Mouse (Mus musculus): ENCODE measurements around the gene Phldb1. TPM values are rescaled to one million over a fixed set of nuclear protein-coding genes. Genes with fewer than 3 reads are reported as not detected.

The Phldb1 gene
- total RNA-seq, 2 experiments from 2014 or later = 29.3 to 32.1 TPM

DNA sequence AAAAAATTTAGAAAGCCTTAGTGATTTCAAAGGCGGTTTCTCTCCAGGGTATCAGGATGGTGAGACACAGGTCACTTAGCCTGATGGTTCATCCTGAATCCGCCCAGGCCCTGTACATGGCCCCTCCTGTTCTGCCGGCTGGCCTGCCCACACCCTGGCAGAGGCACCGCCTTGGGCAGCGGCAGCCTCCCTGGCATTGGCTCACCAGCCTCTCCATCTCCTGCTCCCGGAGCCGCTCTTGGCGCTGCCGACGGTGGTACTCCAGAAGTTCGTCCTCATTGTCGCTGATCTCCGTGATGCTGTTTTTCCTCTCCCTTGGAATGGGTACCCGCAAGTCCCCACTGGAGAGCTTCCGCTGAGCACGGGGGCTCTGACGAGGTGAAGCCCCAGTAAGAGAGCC, 19.9 kb downstream of the Phldb1 start:
- TF ChIP-seq CTCF (IDR thresholded peaks at IDR 0.05) = no peak
- no peak overlapping the region for H3K27ac ChIP-seq
- intact Hi-C loops (cut with DNase I) = no loop called here
- DNase-seq = peak; percentile 45
- no peak overlapping the region for H3K4me3 ChIP-seq

DNA sequence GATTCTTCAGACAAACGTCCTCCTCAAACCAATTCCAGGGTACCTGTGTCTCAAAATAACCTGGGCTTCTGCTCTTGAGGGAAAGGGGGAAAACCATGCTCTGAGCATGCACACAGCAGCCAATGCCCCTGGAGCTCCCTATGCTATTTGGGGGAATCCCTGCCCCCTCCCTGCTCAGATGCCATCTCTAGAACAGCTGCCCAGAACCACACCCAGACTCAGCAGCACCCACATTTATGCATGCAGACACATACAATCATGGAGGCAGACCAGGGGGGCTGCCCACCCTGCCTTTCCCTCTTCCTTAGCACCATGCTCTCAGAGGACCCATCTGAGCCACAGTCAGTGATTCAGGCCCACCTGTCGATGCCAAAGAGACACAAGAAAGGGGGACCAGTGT, 21.4 kb downstream of the Phldb1 start:
- intact Hi-C loops (cut with DNase I) = no loop called here
- Histone ChIP-seq H3K4me3 (no peak overlapping the region), H3K27ac (no peak overlapping the region)
- no peak for TF ChIP-seq CTCF (IDR thresholded peaks at IDR 0.05)
- no peak for DNase-seq

DNA sequence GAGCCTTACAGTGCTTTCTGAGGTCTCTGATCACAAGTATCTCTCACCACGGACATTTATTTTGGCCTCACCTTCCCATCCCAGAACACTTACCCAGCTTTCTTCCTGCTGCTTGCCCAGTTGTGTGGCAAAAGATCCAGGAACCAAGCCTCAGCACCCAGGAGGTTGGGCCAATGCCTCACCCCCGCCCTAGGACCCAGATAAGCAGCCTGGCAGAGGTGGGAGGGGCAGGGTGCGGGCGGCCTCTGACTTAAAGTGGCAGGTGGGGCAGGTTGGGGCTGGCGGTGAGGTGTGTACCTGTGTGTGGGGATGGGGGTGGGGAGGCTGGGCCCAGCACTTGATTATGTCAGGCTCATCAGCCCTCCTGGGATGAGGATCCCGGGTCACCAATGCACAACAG, 21.9 kb downstream of the Phldb1 start:
- no peak overlapping the region for H3K4me3 ChIP-seq
- TF ChIP-seq CTCF (IDR thresholded peaks at IDR 0.05) = no peak
- DNase-seq = no peak
- H3K27ac ChIP-seq = no peak overlapping the region
- intact Hi-C loops (cut with DNase I) = no loop called here

DNA sequence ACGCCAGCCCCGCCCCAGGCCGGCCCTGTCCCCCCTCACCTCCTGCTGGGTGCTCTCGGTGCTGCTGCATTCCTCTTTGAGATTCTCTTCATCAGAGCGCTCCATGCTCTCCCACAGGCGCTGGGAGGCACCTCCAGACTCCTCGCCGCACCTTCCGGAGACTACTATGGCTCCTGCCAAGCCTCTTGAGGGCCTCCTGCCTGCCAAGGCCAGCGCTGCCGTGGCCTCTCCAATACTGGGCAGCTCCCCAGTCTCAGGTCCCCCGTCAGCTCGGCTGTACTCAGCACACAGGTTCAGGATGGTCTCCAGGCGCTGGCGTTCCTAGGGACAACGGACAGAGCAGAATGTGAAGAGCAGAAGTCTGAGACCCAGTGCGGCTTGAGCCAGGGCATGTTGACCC, 23.4 kb downstream of the Phldb1 start:
- Histone ChIP-seq H3K27ac (peak overlapping the region; percentile 21; the same call in 1 of the 2 replicates), H3K4me3 (no peak overlapping the region)
- intact Hi-C loops (cut with DNase I) = no loop called here
- DNase-seq = peak; percentile 42
- no peak for TF ChIP-seq CTCF (IDR thresholded peaks at IDR 0.05)

DNA sequence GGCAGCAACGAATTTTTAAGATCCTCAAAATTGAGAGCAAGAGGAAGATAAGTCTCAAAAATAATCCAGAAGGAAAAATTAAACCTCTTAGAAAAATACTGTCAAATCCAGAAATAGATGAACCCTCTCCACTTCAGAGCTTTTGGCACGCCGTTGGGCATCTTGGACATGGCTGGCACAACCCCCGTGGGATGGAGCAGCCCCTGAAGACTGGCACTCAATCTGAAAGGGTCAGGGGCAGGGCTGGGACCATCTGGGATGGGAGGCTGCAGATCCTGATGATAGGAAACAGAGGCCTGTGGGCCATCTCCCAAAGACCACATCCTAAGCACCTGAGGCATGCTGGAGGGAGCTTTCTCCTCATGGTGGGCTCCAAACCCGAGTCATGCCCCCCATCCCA, 24.8 kb downstream of the Phldb1 start:
- intact Hi-C loops (cut with DNase I) = no loop called here
- no peak for TF ChIP-seq CTCF (IDR thresholded peaks at IDR 0.05)

DNA sequence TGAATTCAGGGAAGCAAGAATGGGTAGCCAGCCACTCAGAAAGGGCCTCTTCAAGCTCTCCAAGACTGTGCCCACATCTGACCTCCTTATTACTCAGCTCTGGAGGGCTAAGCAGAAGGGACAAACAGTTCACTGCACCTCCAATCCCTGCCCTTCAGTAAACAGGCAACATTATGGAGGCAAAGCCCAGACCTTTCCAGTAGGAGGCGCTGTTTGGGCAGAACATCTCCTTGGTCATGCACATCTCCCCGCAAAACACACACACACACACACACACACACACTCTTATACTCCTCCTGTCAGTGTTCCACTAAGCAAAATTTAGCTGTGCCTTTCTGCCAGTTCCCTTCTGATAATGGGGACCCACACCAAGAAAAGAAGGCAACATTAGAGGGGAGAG, 25.4 kb downstream of the Phldb1 start:
- Histone ChIP-seq H3K4me3 (no peak overlapping the region), H3K27ac (peak overlapping the region; percentile 73)
- peak; percentile 52 for TF ChIP-seq CTCF (IDR thresholded peaks at IDR 0.05)
- intact Hi-C loops (cut with DNase I) = no loop called here
- peak; percentile 60 for DNase-seq

More for the DNA sequence above, 24.8 kb downstream of the Phldb1 start:
- H3K27ac ChIP-seq = 0 out of 2 replicates have a peak overlapping the region, but pooled peaks have one; percentile 5
- no peak overlapping the region for H3K4me3 ChIP-seq
- DNase-seq = no peak

DNA sequence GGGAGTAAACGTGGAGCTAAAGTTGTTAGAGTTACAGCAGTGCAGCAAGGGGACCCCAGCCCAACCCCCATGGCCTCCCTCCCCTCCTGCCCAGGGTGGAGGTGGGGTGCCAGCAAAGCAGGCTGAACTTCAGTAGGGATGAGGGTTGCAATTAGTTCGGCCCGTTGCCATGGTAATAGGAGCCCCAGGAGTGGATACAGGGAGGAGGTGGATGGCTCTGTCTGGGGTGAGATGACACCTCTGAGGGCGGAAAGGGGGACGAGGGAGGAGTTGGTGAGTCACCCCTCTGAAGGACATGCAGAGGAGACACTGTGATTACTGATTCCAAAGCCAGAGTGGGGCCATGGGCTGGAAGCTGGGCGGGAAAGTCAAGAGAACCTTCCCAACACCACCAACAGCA, 26.1 kb downstream of the Phldb1 start:
- intact Hi-C loops (cut with DNase I) = no loop called here
- peak; percentile 59 for DNase-seq
- Histone ChIP-seq H3K27ac (peak overlapping the region; percentile 73), H3K4me3 (peak overlapping the region; percentile 69)
- no peak for TF ChIP-seq CTCF (IDR thresholded peaks at IDR 0.05)

DNA sequence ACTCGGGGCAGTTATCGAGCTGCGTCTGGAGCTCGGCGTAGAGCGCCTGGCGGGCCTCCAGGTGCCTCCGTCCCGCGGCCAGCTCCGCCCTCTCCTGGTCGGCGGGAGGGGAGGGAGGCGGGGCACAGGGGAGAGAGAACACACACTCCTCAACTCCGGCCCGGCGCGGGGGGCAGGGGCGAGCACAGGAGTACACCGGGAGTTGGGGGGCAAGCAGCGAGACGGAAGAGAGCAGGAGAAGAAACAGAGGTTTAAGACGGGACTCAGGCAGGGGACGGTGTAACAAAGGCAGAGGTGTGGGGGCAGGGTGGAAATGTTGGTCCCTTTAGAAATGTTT, 26.6 kb downstream of the Phldb1 start:
- peak; percentile 50 for TF ChIP-seq CTCF (IDR thresholded peaks at IDR 0.05)
- peak overlapping the region; percentile 69 for H3K4me3 ChIP-seq
- peak overlapping the region; percentile 73 for H3K27ac ChIP-seq
- intact Hi-C loops (cut with DNase I) = no loop called here
- peak; percentile 92 for DNase-seq

DNA sequence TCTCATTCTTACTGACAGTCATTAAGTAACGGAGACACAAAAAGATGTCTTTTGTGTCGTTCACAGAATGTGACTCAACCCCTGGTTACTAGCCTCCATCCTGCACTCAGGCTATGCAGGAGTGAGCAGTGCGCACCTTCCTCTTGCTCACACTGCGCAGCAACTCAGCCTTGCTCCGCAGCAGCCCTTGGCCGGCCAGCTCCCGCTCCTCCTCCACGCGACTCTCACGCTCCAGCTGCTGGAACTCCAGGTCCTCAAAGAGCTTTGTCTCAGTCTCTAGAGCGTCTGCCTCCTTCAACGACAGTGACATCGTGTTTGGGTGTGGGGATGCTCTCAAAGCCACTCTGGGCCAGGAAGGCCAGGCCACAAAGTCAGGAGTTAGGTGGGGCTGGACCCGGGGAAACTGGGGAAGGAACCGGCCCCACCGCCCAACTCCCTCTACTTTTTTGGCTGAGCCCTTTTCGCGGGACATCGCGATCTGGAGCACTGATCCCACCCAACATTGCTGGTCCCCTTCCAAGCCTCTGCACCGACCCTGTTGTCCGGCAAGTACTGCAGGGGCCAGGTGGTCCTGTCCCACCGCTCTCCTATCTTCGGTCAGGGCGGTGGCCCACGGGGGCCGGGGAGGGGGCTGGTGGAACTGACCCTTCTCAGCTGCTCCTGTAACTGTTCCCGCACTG, 27.1 kb downstream of the Phldb1 start:
- DNase-seq = no peak
- intact Hi-C loops (cut with DNase I) = no loop called here
- no peak for TF ChIP-seq CTCF (IDR thresholded peaks at IDR 0.05)
- H3K27ac ChIP-seq = peak overlapping the region; percentile 73
- peak overlapping the region; percentile 69 for H3K4me3 ChIP-seq

DNA sequence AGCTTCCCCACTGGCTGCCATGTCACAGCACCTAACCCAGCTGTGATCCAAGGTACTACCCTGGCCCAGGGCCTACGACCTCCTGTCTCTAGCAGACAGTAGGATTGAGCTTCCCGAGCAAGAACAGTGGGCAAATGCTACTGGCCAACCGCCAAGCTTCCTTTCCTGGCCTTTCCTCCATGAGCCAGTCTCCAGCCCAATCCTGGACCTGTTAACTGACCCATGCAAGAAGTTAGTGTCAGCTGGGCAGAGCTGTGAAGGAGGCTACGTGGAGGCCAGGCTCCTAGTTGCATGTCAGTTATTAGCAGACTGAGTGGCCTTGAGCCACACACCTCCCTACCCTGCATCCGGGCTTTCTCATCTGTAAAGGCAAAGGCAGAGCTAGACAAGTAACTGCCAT, 35.3 kb downstream of the Phldb1 start:
- intact Hi-C loops (cut with DNase I) = no loop called here

DNA sequence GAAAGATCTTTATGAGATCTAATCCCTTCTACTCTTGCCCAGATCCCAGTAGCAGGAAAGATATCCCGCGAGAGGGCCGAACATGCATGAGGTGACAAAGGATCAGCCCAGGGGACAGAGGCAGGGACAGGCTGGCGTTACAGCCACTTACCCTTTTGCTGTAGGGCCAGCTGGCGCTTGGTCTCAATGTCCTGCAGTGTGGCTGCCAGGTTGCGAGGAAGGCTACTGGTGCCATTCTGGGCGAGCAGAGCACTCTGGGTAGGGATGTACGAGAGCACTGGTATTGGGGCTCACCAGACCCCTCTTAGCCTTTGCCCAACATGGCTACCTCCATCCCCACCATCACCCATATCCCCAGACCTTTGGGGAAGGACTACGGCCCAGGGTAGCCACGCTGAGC, 35.8 kb downstream of the Phldb1 start:
- Histone ChIP-seq H3K4me3 (no peak overlapping the region), H3K27ac (no peak overlapping the region)
- TF ChIP-seq CTCF (IDR thresholded peaks at IDR 0.05) = no peak
- intact Hi-C loops (cut with DNase I) = no loop called here
- DNase-seq = no peak

More for the DNA sequence above, 35.3 kb downstream of the Phldb1 start:
- Histone ChIP-seq H3K27ac (no peak overlapping the region), H3K4me3 (no peak overlapping the region)
- TF ChIP-seq CTCF (IDR thresholded peaks at IDR 0.05) = no peak
- no peak for DNase-seq

DNA sequence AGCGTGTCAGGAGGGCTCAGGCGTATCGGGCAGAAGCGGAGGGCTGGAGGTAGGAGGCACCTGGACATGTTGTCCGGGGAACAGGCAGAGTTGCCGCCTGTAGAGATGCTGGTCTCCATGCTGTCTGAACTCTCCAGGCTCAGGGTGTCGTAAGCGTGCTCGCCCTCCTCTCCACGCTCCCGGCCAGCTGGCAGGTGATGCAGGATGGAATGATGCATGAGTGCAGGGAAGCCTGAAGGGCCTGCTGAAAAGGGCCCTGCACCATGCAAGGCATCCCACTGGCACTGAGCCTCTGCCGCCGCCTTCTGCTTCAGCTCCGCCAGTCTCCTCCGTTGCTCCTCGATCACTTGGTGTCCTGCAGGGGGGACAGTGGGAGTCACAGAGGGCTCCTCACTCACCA, 37.1 kb downstream of the Phldb1 start:
- TF ChIP-seq CTCF (IDR thresholded peaks at IDR 0.05) = no peak
- Histone ChIP-seq H3K4me3 (no peak overlapping the region), H3K27ac (no peak overlapping the region)
- DNase-seq = peak; percentile 20
- intact Hi-C loops (cut with DNase I) = no loop called here

DNA sequence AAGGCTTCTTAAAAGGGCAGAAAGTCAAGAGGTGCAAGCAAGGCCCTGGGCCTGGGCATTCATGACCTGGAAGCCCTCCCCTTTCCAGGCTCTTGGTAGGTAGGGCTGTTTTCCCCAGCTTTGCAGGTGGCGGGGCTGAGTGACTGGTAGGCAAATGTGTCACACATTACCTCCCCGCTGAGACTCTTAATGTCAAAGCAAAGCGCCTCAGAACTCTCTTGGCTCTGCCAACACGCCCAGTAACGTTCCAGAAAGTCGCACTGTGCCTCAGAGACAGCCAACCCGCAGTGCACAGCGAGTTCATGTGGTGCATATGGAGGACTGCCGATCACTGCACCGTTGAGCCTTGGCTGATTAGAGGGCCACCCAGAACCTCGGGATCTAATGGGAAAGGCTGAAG, 41.9 kb downstream of the Phldb1 start:
- peak overlapping the region; percentile 82; the same call in 1 of the 2 replicates for H3K27ac ChIP-seq
- H3K4me3 ChIP-seq = no peak overlapping the region
- TF ChIP-seq CTCF (IDR thresholded peaks at IDR 0.05) = no peak
- DNase-seq = no peak
- intact Hi-C loops (cut with DNase I) = no loop called here

All from gastrocnemius, adult 2 months (tissue).